Mouse (Mus musculus): ENCODE measurements around the gene Kctd10.
A peak's percentile ranks its signal among the peaks of the same experiment; 100 is the strongest.

Gene Kctd10

DNA sequence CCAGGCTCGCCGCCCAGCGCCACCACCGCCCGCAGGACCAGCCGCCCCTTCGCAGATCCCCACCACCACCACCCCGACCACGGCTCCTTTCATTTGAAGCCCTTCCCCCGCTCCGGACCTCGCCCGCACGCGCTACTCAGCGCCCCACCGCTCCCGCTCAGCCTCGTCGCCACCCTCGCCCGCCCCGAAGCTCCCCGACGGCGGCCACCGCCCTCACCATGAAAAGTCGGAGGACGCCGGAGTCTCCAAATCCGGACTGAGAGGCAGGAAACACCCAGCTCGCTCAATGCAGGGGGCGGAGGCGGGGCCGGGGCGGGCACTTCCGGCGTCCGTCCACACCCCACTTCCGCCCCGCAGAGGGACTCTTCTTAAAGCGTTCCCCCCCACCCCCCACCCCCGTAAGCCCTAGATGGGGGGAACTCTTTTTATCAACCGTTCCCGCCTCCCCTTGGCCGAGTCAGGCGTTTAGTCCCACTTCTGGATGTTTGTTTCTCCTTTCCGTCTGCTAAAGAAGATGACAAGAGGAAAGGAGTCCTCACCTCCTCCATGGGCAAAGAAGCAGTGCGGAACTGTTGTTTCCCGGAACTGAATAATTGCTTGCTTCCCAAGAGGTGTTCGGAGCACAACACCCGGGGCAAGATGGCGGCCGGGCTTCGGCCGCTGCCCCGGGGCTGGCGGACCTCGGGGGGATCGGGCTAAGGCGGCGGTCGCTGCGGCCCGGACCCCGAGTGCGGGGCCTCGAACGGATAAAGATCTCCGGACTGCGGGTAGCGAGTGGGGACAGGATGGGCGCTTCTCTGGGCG lies at the start of gene Kctd10, which contains the start of gene Ube3b:
TSS of gene Kctd10 (minus strand) at position 300 of the 804 bp plus-strand sequence.
TSS of gene Ube3b (plus strand) at position 399 of the 804 bp plus-strand sequence.
- DNase-seq, result peak; percentile 82

DNA sequence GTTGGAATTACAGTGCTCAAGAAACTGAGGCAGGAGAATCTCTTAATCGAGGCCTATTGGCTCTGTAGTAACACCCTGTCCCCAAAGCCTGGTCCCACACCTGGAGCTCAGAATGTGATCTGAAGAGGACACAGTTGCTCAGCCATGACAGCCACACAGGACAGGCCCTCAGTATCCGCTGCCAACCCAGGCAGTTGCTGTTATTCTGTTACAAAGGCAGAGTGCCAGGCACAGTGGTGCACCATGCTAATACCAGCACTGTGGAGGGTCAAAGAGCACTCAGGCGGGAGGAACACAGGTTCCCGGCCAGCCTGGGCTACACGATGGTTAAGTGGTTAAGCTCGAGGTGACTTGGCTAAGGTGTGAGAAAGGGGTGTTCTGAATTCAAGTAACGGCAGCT lies 49.5 kb upstream of the Kctd10 start:
- no peak for DNase-seq

DNA sequence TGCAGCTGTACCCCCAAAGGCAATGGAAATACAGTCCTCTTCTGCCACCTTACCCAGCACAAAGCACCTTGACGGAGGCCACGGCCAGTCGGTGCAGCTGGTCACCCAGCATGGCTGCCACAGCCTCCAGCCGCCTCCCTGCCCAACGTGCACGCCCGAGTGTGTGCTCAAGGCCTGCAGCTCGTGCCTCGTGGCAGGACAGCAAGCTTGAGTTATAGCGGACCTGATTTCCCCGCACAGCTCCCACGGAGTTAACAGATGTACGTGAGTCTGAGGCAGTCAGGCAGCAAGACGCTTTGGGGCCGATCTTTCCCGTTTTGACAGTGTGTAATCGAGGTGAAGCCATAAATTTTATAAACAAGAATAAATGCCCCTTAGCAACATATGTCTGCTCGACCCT lies 48.3 kb upstream of the Kctd10 start:
- DNase-seq, result no peak

DNA sequence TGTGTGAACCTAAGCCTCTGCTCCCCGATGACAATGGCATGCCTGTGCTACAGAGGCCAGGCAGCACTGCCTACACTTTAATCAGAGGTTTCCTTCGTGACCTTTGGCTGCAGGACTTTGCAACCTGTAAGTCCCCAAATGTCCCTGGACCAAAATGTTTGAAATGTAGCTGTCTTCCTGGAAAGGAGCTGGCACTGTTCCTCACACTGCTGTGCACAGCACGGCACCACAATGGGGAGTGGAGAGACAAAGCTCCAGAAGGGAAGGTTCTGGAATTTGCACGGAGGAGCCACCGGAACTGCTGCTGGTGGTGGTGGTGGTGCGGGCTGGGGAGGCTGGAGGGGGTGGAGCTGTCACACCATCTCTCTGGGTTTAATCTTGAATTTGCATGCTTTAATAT lies 46.4 kb upstream of the Kctd10 start:
- no peak for DNase-seq

DNA sequence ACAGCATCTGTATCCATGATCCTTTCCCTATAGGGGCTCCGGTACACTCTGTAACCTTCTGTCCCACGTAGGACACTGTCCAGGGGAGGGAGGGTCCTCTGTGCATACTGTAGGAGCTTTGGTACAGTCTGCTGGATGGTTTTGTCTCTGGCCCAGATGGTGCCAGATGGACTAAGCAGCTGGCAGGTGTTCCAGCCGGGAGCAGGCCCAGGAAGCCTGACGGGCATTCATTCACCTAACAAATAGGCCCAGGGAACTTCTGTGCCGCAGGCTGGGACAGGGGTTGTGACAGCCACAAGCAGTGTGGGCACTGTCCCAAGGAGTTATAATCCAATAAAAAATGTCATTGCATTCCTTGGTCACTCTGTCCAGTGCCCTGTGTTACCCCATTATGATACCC lies 43.7 kb upstream of the Kctd10 start:
- DNase-seq, result no peak

DNA sequence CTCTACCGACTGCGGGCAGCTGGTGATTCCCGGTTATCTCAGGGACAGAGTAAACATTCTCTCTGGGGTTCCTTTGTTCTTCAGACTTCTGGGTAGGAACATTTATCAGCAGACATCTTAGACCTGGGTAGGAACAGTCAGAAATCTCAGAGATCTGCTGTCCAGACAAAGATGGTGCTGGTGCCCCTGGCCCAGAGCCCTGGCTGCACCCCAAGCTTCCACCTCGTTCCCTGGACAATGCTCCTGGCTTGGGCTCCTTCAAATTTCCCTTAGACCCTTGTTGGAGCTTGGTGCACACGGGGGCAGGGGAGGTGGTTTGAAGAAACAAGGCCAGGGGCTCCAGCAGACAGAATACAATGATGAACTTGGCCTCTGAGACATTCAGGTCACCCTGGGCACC lies 42.3 kb upstream of the Kctd10 start:
- DNase-seq, result no peak

DNA sequence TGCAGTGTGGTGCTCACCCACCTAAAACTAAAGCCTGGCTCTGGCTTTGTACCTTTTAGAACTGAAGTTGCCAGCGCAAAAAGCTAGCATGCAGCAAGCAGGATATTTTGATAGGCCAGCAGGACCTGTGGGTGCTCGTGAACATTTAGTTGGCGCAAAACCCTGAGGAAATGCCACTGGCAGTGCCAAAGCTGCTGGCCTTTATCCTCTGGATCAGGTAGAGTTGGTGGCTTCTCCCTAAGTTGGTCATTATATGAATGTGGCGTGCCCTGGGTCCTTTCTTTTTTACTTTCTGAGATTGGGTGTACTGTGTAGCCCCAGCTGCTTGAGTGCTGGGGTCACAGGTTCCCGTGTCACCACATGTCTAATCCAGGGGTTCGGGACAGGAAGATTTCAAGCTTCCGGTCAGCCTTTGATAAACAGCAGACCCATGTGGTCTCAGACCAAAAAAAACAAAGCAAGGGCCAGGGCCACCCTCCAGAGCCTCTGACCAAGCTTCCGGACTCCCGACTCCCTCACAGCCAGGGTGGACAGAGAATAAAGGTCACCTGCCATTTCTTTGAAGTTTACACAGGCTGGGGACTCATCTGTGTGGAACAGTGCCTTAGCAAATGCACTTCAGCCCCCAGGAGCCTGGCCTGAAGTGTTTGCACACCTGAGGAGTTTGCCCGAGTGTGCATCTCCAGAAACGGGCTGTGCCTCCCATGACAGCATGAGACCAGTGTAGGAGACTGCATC lies 41.4 kb upstream of the Kctd10 start:
- DNase-seq, result no peak

DNA sequence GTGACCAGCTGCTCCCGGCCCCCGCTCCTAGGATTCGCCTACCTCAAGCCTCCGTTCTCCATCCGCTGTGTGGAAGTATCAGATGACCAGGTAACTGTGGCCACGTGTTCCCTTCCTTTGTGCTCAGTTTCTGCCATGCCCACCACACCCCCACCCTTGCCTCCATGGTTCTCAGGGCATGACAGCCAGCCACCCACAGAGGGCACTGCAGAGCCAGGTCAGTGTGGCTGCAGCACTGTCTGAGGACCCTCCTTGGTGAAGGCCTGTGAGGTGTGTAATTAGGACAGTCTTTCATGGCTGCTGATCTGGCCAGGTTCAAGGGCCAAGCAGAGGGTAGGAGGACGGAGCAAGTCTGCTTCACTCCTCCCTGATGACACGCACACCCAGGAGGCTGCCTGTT lies 38.2 kb upstream of the Kctd10 start:
- peak; percentile 11 for DNase-seq

DNA sequence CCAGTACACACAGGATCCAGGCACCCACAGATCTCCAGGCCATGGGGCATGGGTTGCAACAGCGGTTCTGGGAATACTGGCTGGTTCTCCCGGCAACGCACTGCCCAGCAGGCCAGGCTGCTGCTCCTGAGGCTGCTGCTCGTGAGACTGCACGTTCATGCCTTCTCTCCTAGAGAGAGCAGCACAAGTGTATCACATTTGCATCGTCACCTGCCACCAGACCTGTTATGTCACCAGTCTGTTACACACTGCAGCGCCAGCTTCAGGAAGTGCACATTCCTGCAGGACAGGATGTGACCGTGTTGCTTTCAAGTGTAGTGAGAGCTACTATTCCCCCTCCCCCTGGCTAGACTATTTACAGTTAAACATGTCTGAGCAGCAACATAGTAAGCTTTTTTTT lies 36.5 kb upstream of the Kctd10 start:
- DNase-seq, result no peak

DNA sequence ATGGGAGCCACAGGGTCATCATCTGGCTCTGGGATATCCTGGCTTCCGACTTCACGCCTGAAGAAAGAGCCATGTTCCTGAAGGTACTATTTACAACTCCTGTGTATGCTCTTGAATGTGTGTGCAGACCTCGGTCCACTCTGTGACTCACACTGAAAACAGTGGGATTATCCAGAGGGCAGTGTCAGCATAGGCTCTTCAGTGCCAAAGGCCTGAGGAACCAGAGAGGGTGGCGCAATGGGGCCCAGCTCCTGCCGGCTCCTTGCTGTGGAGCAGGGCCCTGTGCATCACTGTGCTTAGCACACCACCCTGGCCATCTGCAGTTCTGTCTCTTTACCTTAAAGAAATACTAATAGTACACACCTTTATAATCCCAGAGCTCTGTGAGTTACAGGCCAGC lies 35.3 kb upstream of the Kctd10 start:
- DNase-seq, result no peak

DNA sequence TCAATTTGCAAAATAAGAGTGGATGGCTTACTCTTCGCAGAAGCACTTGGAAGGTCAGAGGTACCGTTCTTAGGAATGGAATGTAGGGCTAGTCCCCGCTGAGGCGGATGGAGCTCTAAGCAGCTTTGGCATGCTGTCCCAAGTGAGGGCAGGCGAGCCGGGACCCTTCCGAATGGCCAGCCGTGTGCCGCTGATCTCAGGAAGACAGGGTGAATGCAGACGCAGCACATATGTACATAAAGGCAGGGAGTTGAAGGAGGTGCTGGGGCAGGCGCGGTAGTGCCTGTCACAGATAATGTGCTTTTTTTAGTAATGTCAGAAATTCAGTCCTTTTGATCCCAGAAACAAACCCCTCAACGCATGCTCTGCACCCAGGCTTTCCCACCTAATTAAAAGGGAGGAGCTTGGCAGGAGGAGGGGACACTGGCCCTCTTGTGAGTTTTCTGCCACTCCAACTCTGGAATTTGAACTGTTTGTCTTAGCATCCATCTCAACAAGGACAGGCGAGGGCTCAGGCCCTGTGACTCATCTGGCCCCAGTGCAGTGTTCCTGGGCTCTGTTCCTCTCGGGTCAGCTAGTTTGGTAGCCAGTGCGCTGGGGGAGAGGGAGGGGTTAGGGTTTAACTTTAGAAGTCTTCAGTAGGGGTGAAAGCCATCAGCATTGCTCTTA lies 32.9 kb upstream of the Kctd10 start:
- no peak for DNase-seq

DNA sequence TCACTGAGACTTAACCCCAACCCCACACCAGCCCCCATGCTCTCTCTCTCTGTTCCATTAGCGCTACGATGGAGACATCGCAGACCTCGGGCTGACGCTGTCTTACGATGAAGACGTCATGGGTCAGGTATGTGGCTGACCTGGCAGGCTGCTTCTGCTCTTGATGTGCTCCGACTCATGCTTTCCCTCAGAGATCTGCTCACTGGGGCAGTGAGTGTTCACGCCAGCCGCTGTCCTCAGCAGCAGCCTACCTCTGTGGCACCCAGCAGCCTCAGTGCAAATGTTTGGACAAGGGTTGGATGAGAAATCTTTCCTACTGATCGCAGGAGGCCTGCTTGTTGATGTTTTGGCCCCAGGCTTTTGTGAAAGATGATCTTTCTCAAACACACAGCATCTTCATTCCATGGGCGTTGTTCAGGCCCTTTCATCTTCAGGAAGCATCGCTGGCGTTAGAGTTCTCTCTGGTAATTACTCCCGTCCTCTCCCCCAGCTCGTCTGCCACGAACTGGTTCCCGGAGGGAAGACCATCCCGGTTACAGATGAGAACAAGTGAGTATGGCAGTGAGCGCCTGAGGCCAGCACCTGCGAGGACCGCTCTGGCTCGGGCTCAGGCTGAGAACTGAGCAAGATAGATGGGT lies 32.2 kb upstream of the Kctd10 start:
- DNase-seq, result no peak

DNA sequence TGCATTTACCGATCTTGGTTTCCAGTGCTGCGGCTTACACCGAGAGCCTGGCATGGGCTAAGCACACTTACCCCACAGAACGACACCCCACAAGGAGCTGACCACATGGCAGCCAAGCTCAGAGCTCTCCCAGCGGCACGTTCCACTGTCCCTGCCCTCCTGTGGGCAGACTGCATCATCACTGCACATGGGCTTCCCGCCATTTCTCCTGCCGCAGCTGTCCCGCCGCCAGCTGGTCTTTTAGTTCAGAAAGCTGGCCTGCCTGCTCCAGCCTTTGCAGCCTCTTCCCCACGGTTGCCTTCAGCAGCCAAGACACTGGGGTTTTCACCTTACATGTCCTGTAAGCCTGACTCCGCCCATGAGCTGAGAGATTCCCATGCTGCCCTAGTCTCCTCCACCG lies 30.1 kb upstream of the Kctd10 start:
- DNase-seq, result no peak

DNA sequence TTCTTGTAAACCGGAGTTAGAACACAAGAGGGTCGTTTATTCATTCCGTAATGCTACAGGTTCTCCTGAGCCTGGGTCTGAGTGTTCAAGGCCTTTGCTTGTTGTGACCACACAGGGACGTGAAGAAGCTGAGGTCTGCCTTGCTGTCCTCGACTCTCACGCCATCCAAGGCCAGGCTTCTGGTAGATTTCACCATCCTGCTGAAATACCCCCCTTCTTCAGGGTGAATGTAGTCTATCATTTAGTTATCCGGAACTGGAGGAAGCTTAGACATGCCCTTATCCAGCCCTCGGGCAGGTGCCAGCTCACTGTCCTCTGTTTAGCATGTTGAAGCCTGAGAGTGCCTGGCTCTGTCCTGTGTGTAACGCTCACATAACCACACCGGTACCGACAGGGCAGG lies 28.5 kb upstream of the Kctd10 start:
- DNase-seq, result no peak

DNA sequence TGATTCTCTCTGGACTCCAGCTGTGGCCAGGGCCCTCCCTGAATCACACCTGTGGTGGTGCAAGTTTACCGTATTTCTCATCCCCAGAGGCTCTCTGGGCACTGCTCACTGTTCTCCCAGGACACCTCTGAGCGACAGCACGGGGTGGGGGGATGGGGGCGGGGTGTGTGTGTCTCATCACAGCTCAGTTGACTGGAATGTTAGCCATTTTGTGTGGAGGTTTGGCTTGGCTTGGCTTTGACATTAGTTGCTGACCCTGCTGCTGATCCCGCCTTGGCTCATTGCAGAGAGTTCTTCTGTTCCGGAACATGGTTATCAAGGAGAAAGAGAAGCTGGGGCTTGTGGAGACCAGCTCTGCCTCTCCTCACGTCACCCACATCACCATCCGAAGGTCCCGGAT lies 27.5 kb upstream of the Kctd10 start:
- DNase-seq, result no peak

DNA sequence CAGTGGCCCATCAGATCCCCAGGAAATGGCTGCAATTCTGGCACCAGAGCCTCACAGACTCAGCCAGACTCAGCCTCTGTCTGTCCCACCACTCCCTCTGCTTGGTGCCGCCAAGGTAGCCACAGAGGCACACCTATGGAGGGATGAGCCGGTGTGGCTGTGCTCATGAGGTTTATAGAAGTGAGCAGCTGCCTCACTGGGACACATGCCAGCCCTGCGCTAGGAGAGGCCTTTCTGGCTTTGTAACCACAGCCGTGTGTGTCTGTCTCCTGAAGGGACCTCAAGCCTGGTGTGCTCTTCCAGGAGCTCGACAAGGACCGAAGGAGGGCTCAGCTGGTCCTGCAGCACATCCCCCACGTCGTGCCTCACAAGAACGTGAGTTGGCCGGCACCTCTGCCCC lies 27.0 kb upstream of the Kctd10 start:
- DNase-seq, result no peak

DNA sequence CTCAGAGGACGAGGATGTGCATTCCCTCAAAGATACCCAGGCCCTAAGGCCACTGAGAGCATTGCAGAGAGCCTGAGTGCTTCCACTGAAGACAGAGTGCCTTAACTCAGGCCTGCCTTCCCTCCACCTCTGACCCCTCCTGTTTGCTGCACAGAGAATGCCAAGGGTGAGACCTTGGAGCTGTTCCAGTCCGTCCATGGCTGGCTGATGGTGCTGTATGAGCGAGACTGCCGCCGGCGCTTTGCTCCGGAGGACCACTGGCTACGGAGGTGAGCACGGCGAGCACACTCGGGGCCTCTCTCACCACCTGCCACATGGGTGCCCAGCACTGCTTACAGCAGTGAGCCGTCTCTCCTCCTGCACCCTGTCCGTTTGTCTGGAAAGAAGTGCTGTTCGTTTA lies 26.3 kb upstream of the Kctd10 start:
- no peak for DNase-seq

DNA sequence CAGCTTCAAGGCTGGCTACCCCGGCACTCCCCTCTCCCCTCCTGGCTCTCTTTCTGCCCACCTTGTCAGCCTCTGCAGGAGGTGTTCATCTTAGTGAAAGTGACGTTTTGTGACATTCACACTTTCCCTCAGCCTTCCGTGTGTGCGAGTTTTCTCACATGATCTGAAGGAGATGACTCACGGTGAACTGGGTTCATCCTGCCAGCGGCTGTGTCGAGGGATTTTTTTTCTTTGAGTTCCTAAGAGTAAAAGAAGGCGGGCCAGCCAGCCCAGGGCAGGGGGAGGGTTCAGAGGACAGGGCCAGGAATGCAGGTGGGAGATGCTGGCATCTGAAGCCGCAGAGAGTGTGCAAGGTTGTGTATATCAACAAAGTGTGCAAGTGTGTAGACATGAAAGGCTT lies 12.9 kb upstream of the Kctd10 start:
- no peak for DNase-seq

DNA sequence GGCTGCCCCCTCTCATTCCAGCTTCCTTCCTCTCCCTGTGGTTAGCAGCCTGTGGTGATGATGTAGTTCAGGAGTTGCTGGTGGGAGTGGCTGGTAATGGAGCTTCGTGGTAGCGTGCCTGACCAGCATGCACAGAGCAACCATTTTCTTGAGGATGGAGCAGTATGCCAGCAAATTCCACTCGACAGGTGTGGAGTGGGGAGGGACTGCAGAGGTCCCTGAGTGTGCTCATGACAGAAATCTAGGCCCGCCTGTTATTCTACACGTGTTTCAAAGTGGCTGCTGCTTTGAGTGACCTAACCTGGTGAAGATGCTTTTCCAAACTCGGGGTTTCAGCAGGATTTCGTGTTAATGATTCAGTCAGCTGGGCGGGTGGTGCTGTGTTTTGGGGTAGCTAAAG lies 4.1 kb upstream of the Kctd10 start:
- no peak for DNase-seq

DNA sequence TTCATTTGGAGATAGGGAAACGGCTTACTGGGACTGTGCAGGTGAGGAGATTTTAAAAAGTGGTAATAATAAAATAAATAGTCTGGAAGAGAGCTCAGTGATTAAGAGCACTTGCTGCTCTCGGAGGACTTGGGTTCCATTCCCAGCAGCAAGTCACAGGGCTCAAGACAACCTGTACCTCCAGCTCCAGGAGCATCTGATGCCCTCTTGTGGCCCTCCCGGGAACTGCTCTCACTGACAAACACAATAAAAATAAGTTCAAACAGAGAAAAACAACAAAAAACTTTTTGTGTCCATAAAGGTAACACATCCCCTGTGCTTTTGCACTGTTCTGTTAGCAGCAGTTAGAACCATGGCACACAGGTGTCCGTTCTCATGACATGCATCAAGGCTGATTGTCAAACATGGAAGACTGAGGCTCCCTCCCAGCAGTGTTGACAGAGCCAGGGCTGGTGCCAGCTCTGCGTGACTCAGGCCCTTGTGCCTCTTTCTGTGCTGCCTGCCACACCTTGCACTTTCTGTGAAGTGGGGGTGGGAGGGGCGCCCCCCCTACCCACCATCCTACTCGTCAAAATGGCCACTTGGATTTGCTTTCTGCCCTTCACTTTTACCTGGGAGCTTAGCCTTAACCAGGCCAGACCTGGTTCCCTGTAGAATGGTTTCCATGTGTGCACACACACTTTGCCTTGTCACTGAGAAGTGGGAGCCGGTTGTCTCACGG lies 3.0 kb upstream of the Kctd10 start:
- peak; percentile 65 for DNase-seq

DNA sequence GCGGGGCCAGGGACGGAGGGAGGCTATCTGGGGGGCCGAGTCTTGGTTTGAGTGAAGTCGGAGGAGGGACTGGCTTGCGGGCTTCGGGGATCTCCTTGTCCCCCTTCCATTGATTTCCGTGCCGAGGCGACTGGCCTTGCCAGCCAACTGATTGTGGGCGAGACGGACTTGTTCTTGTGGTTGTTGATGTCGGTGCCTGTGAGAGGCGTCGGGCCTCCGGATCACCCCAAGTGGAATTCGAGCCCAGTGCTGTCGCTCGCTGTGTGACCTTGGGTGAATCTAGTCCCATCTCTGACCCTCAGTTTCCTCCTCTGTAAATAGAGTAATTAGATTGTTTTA lies 674 bp upstream of the Kctd10 start:
- DNase-seq, result no peak

DNA sequence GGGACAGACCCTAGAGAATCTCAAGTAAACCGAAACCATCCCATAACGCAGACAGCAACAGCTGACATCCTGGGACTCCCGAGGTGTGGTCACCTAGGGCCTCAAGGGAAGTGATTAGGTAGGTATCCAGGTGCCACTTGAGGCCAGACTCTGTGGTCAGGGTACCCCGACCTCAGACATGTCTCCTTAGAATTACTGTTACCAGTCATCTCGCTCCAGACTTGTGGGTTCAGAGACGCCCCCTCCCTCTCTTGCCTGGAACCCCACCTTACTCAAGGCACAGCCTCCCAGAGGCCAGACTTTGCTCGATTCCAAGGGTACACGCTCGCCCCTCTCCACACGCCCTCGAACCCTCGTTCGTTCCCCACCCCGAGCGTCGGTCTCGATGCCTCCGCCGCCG lies 545 bp downstream of the Kctd10 start:
- DNase-seq, result peak; percentile 10

DNA sequence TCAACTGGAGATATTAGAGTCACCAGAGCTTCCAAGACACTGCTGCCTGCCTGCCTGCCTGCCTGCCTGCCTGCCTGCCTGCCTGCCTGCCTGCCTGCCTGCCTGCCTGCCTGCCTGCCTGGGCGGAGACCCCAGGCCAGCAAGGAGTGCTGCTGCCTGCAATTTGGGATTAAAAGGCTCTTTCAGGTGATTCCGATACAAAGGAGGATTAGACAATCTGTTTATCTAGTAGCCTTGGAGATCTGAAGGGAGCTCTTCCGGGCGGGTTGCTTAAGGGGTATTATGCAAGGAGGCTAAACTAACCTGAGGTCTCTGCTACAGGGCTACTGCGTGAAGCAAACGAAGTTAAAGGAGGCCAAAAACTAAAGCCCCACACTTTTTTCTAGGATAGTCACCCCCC lies 1.4 kb downstream of the Kctd10 start:
- no peak for DNase-seq

All from thymus, postnatal 25 days (tissue).